Mouse (Mus musculus): ENCODE data around the gene Yif1b. TPM values are rescaled to one million over a fixed set of nuclear protein-coding genes. Genes with fewer than 3 reads are reported as not detected.

Yif1b gene
- polyA plus RNA-seq, 1 experiment from 2014 or later: 91.2 TPM

DNA sequence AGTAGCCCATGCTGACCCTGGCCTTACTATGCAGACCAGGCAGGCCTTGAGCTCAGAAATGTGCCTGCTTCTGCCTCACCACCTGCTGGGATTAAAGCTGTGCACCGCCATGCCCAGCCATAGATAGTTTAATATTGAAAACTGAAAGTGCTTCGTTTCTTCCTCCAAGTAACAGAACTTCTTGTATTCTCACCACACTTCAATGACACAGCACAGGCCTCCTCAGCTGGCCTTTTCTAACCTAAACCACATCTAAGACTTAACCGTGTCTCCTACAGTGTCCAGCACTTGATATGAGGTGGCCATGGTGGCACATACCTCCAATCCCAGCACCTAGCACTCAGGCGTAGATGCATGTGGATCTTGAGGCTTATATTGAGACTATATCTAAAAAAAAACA lies 32.3 kb downstream of the Yif1b start:
- ATAC-seq (replicated peaks): no peak
- 87% methylated on average over 4 of the region's 4 CpGs for WGBS
- H3K27me3 ChIP-seq (replicated peaks): no peaks in the 10 kb centered on the region
- H3K27ac ChIP-seq: no peak overlapping the region
- H3K4me2 ChIP-seq: no peak overlapping the region
- no peaks in the 10 kb centered on the region for H3K36me3 ChIP-seq (replicated peaks)
- H3K9ac ChIP-seq: no peak overlapping the region
- H3K9me3 ChIP-seq: no peaks in the 10 kb centered on the region
- no peaks in the 10 kb centered on the region for H3K4me1 ChIP-seq
- H3K4me3 ChIP-seq: no peak overlapping the region

DNA sequence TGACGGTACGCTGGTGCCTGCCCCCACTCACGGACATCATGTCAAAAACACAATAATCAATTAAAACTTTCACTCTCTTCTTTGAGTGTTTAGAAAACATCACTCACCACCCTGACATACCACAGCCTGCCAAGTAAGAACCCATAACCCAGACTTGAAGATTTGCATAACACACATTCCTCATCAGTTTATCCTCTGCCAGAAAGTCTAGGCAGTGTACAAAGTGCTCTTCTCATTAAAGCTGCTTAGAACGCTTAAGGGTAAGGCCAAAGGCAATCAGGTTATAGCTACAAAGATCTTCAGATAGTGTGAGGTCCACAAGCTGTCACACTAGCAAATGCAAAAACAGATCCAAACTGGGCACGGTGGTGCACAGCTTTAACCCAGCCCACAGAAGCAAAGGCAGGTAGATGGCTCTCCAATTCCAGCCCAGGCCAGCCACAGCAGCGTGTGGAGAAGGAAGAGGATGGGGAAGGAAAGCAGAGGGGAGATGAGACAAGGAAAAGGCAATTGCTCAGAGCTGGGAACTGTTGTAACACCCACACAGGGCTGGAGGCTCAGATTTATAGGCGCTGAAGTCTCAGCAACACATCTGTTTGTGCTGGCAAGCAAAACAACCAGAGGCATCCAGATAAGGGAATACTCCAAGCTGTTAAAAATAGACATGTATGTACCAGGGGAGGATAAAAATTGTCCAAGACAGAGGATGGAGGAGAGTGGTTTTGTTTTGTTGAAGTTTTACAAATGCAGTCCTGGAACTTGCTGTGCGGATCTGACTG lies 33.7 kb downstream of the Yif1b start:
- Histone ChIP-seq H3K27me3 (replicated peaks) (no peaks in the 10 kb centered on the region), H3K36me3 (replicated peaks) (no peaks in the 10 kb centered on the region), H3K27ac (no peak overlapping the region), H3K4me2 (no peak overlapping the region), H3K9me3 (no peaks in the 10 kb centered on the region), H3K4me1 (no peaks in the 10 kb centered on the region), H3K4me3 (no peak overlapping the region), H3K9ac (no peak overlapping the region)
- no peak for ATAC-seq (replicated peaks)
- 81% methylated on average over 8 of the region's 8 CpGs for WGBS

DNA sequence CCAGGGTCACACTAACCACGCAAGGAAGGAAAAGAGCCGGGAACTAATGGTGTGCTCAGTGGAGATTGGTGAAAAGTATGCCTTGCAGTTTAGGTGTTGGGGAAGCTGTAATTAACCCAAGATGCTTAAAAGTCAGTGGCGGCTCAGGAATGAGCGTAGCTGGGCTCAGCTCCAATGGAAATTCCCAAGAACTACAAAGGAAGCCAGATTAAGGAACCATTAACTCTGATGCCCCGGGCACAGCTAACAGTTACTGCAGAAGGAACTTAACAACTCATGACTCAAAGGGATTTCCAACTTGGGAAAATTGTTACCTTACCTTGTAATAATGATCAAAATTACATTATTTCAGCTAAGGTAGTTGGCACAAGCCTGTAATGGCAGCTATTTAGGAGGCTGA lies 38.6 kb downstream of the Yif1b start:
- Histone ChIP-seq H3K36me3 (replicated peaks) (no peaks in the 10 kb centered on the region), H3K9ac (no peak overlapping the region), H3K27me3 (replicated peaks) (peaks cover 14% of the 10 kb centered on the region), H3K4me2 (no peak overlapping the region), H3K4me1 (peaks cover 13% of the 10 kb centered on the region), H3K27ac (no peak overlapping the region), H3K9me3 (no peaks in the 10 kb centered on the region), H3K4me3 (no peak overlapping the region)
- WGBS: 86% methylated on average over 5 of the region's 5 CpGs
- no peak for ATAC-seq (replicated peaks)

- Histone ChIP-seq H3K4me3 (no peak overlapping the region), H3K27ac (no peak overlapping the region), H3K4me2 (no peak overlapping the region), H3K4me1 (peaks cover 19% of the 10 kb centered on the region), H3K9ac (no peak overlapping the region), H3K27me3 (replicated peaks) (peaks cover 22% of the 10 kb centered on the region), H3K9me3 (no peaks in the 10 kb centered on the region), H3K36me3 (replicated peaks) (no peaks in the 10 kb centered on the region)
- WGBS: 93% methylated on average over 4 of the region's 4 CpGs
- ATAC-seq (replicated peaks): no peak
Observed at GRCm38 (mm10) chr7:29277510-29277909, 39.4 kb downstream of the Yif1b start.

- no peak overlapping the region for H3K4me3 ChIP-seq
- H3K36me3 ChIP-seq (replicated peaks): no peaks in the 10 kb centered on the region
- H3K4me1 ChIP-seq: peaks cover 19% of the 10 kb centered on the region
- H3K9me3 ChIP-seq: no peaks in the 10 kb centered on the region
- H3K27me3 ChIP-seq (replicated peaks): peaks cover 30% of the 10 kb centered on the region
- no peak overlapping the region for H3K4me2 ChIP-seq
- ATAC-seq (replicated peaks): no peak
- H3K27ac ChIP-seq: no peak overlapping the region
- H3K9ac ChIP-seq: no peak overlapping the region
Observed at GRCm38 (mm10) chr7:29279261-29279660, 41.1 kb downstream of the Yif1b start.

GRCm38 (mm10) chr7:29279924-29280323 lies 41.8 kb downstream of the Yif1b start:
- ATAC-seq (replicated peaks): no peak

DNA sequence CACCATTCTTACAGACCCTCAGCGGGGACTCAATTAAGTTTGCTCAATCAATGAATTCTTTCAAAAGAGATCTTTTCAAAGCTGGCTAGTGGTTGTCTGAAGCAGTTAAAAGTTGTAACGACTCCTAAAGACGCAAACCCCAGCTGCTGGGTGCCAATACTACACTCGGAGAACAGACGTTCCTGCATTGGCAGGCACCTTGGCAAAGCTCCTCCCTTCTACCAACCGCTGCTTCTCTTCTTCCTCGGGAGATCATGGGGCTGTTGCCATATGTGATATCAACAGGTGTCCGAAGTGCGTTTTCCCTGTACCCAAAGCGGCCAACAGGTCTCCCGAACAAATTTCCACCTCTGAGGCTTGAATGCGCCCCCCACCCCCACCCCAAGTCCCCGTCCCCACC lies 42.7 kb downstream of the Yif1b start:
- Histone ChIP-seq H3K27me3 (replicated peaks) (peaks cover 32% of the 10 kb centered on the region), H3K9ac (peak overlapping the region; percentile 78; the same call in 1 of the 2 replicates), H3K27ac (no peak overlapping the region), H3K4me3 (peak overlapping the region; percentile 64), H3K36me3 (replicated peaks) (no peaks in the 10 kb centered on the region), H3K9me3 (no peaks in the 10 kb centered on the region), H3K4me2 (peak overlapping the region; percentile 98), H3K4me1 (peaks cover 19% of the 10 kb centered on the region)
- WGBS: 10% methylated on average over 13 of the region's 13 CpGs
- ATAC-seq (replicated peaks): no peak

More at GRCm38 (mm10) chr7:29279924-29280323, 41.8 kb downstream of the Yif1b start:
- 95% methylated on average over 8 of the region's 8 CpGs for WGBS
- Histone ChIP-seq H3K27me3 (replicated peaks) (peaks cover 32% of the 10 kb centered on the region), H3K4me2 (no peak overlapping the region), H3K9ac (no peak overlapping the region), H3K4me3 (no peak overlapping the region), H3K9me3 (no peaks in the 10 kb centered on the region), H3K27ac (no peak overlapping the region), H3K36me3 (replicated peaks) (no peaks in the 10 kb centered on the region), H3K4me1 (peaks cover 19% of the 10 kb centered on the region)

DNA sequence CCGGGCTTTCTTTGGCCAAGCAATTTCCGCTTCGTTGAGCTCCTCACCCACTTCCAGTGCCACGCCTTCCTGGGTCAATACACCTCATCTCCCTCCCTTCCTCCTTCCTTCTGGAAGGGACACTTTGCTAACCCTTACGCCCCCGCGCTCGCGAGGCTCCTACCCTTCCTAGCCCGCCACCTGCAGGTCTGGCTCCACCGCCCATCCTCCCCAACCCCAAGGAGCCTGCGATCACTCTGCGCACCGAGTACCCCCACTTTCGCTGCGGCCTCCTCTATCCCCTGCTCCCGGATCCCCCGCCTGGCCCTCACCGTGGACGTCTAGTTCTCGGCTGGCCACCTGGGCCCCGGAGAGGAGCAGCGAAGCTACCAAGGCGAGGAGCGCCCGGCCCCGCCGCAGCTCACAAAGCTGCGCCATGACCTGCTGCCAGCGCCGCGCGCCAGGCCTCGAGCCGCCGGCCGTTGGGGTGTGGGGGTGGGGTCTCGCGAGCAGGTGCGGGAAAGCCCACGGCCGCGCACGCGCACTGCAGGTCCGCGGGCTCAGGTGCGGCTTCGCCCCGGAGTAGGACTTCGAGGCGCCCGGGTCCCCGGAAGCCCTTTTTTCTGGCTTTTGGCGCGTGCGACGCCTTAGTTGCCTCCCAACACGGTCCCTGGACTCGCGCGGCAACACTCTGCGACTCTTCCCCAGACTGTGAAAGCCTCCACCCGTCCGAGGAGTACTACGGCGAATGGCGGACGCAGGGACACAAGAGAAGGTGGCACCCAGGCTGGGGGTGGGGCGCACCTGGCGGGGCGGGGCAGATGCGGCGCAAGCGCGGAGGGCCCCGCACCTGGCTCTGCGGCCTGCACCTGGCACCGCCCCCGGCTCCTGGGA lies 43.3 kb downstream of the Yif1b start, which contains the start of gene Spint2:
TSS of gene Spint2 (minus strand) at position 712 of the 873 bp plus-strand sequence.
- H3K36me3 ChIP-seq (replicated peaks): no peaks in the 10 kb centered on the region
- H3K4me3 ChIP-seq: peak within 1 kb of the TSS; percentile 64
- peak within 1 kb of the TSS; percentile 78 for H3K9ac ChIP-seq
- peaks cover 32% of the 10 kb centered on the region for H3K27me3 ChIP-seq (replicated peaks)
- no peak within 1 kb of the TSS for H3K27ac ChIP-seq
- H3K4me2 ChIP-seq: peak within 1 kb of the TSS; percentile 98
- peak; percentile 81 for ATAC-seq (replicated peaks)
- no peaks in the 10 kb centered on the region for H3K9me3 ChIP-seq
- under 1% methylated on average over 80 of the region's 80 CpGs for WGBS
- peaks cover 19% of the 10 kb centered on the region for H3K4me1 ChIP-seq

GRCm38 (mm10) chr7:29282074-29282554 lies 44.0 kb downstream of the Yif1b start:
- peak overlapping the region; percentile 64 for H3K4me3 ChIP-seq
- H3K9ac ChIP-seq: peak overlapping the region; percentile 78
- H3K4me2 ChIP-seq: peak overlapping the region; percentile 98
- H3K9me3 ChIP-seq: no peaks in the 10 kb centered on the region
- peak; percentile 46 for ATAC-seq (replicated peaks)
- 10% methylated on average over 21 of the region's 21 CpGs for WGBS
- peaks cover 19% of the 10 kb centered on the region for H3K4me1 ChIP-seq
- H3K36me3 ChIP-seq (replicated peaks): no peaks in the 10 kb centered on the region
- H3K27ac ChIP-seq: no peak overlapping the region
- H3K27me3 ChIP-seq (replicated peaks): peaks cover 32% of the 10 kb centered on the region

- H3K27ac ChIP-seq: no peak overlapping the region
- no peak overlapping the region for H3K4me2 ChIP-seq
- H3K36me3 ChIP-seq (replicated peaks): no peaks in the 10 kb centered on the region
- H3K4me1 ChIP-seq: peaks cover 23% of the 10 kb centered on the region
- peaks cover 32% of the 10 kb centered on the region for H3K27me3 ChIP-seq (replicated peaks)
- no peak for ATAC-seq (replicated peaks)
- H3K9ac ChIP-seq: no peak overlapping the region
- no peak overlapping the region for H3K4me3 ChIP-seq
- WGBS: 83% methylated on average over 4 of the region's 4 CpGs
- H3K9me3 ChIP-seq: no peaks in the 10 kb centered on the region
Observed at GRCm38 (mm10) chr7:29283876-29284275, 45.7 kb downstream of the Yif1b start.

DNA sequence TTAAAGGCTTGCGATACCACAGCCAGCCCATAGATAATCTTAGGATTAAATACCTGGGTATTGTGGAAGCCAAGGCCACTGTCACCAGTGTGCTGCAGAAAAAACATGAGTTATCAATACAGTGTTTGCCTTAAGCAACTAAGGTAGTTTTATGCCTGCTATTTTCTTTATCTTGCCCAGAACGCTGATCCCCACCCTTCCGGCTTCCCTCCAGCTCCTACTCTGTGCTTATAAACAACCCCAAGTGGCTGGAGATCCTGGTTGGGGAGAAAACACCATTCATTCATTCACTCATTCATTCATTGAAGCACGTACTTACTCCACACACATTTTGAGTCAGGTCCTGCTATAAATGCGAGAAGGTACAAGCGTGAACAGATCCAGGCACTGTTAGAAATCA lies 46.4 kb downstream of the Yif1b start:
- Histone ChIP-seq H3K36me3 (replicated peaks) (no peaks in the 10 kb centered on the region), H3K4me2 (no peak overlapping the region), H3K27me3 (replicated peaks) (peaks cover 32% of the 10 kb centered on the region), H3K4me1 (peaks cover 30% of the 10 kb centered on the region), H3K9me3 (no peaks in the 10 kb centered on the region), H3K4me3 (no peak overlapping the region), H3K27ac (no peak overlapping the region), H3K9ac (no peak overlapping the region)
- WGBS: 89% methylated on average over 6 of the region's 6 CpGs
- ATAC-seq (replicated peaks): no peak

- H3K9ac ChIP-seq: no peak overlapping the region
- no peak overlapping the region for H3K4me2 ChIP-seq
- H3K27me3 ChIP-seq (replicated peaks): peaks cover 10% of the 10 kb centered on the region
- H3K9me3 ChIP-seq: no peaks in the 10 kb centered on the region
- no peaks in the 10 kb centered on the region for H3K36me3 ChIP-seq (replicated peaks)
- peaks cover 19% of the 10 kb centered on the region for H3K4me1 ChIP-seq
- no peak for ATAC-seq (replicated peaks)
- WGBS: 94% methylated on average over 7 of the region's 7 CpGs
- no peak overlapping the region for H3K27ac ChIP-seq
- no peak overlapping the region for H3K4me3 ChIP-seq
Observed at GRCm38 (mm10) chr7:29287481-29287880, 49.4 kb downstream of the Yif1b start.
